Mouse (Mus musculus): ENCODE measurements around the gene Tomm40. TPM values are rescaled to one million over a fixed set of nuclear protein-coding genes. Genes with fewer than 3 reads are reported as not detected.

The Tomm40 gene
- polyA plus RNA-seq, 1 experiment from 2014 or later, result 118 TPM

- Histone ChIP-seq H3K9ac (no peak overlapping the region), H3K4me2 (no peak overlapping the region), H3K4me3 (no peak overlapping the region), H3K36me3 (ENCODE audit: poor library complexity, severe bottlenecking) (peaks cover 45% of the 10 kb centered on the region), H3K4me1 (peaks cover 2% of the 10 kb centered on the region), H3K27ac (no peak overlapping the region), H3K9me3 (replicated peaks) (no peaks in the 10 kb centered on the region), H3K27me3 (no peaks in the 10 kb centered on the region)
- 15% methylated on average over 8 of the region's 8 CpGs for WGBS
- no peak for ATAC-seq
Observed at GRCm38 (mm10) chr7:19741329-19742031, 26.2 kb upstream of the Tomm40 start.

GRCm38 (mm10) chr7:19740269-19740668 lies 25.0 kb upstream of the Tomm40 start:
- peaks cover 52% of the 10 kb centered on the region for H3K36me3 ChIP-seq (ENCODE audit: poor library complexity, severe bottlenecking)
- no peak overlapping the region for H3K4me3 ChIP-seq
- H3K9me3 ChIP-seq (replicated peaks), result no peaks in the 10 kb centered on the region
- H3K4me1 ChIP-seq, result no peaks in the 10 kb centered on the region
- H3K27ac ChIP-seq, result no peak overlapping the region
- no peak overlapping the region for H3K9ac ChIP-seq
- WGBS, result 93% methylated on average over 11 of the region's 11 CpGs
- no peak overlapping the region for H3K4me2 ChIP-seq
- H3K27me3 ChIP-seq, result no peaks in the 10 kb centered on the region
- no peak for ATAC-seq

GRCm38 (mm10) chr7:19738771-19739170 lies 23.5 kb upstream of the Tomm40 start:
- WGBS, result 90% methylated on average over 3 of the region's 3 CpGs
- no peaks in the 10 kb centered on the region for H3K9me3 ChIP-seq (replicated peaks)
- H3K36me3 ChIP-seq (ENCODE audit: poor library complexity, severe bottlenecking), result peaks cover 59% of the 10 kb centered on the region
- H3K27me3 ChIP-seq, result no peaks in the 10 kb centered on the region
- no peak overlapping the region for H3K27ac ChIP-seq
- H3K4me1 ChIP-seq, result no peaks in the 10 kb centered on the region
- ATAC-seq, result no peak
- H3K4me2 ChIP-seq, result no peak overlapping the region
- no peak overlapping the region for H3K9ac ChIP-seq
- H3K4me3 ChIP-seq, result no peak overlapping the region

- H3K9me3 ChIP-seq (replicated peaks), result no peaks in the 10 kb centered on the region
- H3K27me3 ChIP-seq, result no peaks in the 10 kb centered on the region
- H3K36me3 ChIP-seq (ENCODE audit: poor library complexity, severe bottlenecking), result peaks cover 69% of the 10 kb centered on the region
- WGBS, result 95% methylated on average over 16 of the region's 16 CpGs
- H3K9ac ChIP-seq, result no peak overlapping the region
- ATAC-seq, result no peak
- H3K4me3 ChIP-seq, result no peak overlapping the region
- H3K4me2 ChIP-seq, result no peak overlapping the region
- H3K27ac ChIP-seq, result no peak overlapping the region
- H3K4me1 ChIP-seq, result no peaks in the 10 kb centered on the region
Observed at GRCm38 (mm10) chr7:19736389-19737057, 21.3 kb upstream of the Tomm40 start.

GRCm38 (mm10) chr7:19734178-19734666 lies 19.0 kb upstream of the Tomm40 start:
- peaks cover 79% of the 10 kb centered on the region for H3K36me3 ChIP-seq (ENCODE audit: poor library complexity, severe bottlenecking)
- no peaks in the 10 kb centered on the region for H3K4me1 ChIP-seq
- H3K27me3 ChIP-seq, result no peaks in the 10 kb centered on the region

GRCm38 (mm10) chr7:19726541-19726940 lies 11.3 kb upstream of the Tomm40 start:
- no peak overlapping the region for H3K9ac ChIP-seq
- H3K36me3 ChIP-seq (ENCODE audit: poor library complexity, severe bottlenecking), result peaks cover 97% of the 10 kb centered on the region
- WGBS, result 91% methylated on average over 4 of the region's 4 CpGs
- H3K4me2 ChIP-seq, result no peak overlapping the region
- ATAC-seq, result no peak
- H3K9me3 ChIP-seq (replicated peaks), result peaks cover 3% of the 10 kb centered on the region; the same call in 1 of the 2 replicates
- no peaks in the 10 kb centered on the region for H3K4me1 ChIP-seq
- no peak overlapping the region for H3K27ac ChIP-seq
- H3K4me3 ChIP-seq, result no peak overlapping the region
- H3K27me3 ChIP-seq, result no peaks in the 10 kb centered on the region

More at GRCm38 (mm10) chr7:19734178-19734666, 19.0 kb upstream of the Tomm40 start:
- Histone ChIP-seq H3K4me2 (no peak overlapping the region), H3K27ac (no peak overlapping the region), H3K9ac (no peak overlapping the region), H3K9me3 (replicated peaks) (no peaks in the 10 kb centered on the region), H3K4me3 (no peak overlapping the region)
- no peak for ATAC-seq
- WGBS, result 85% methylated on average over 10 of the region's 10 CpGs

- no peaks in the 10 kb centered on the region for H3K27me3 ChIP-seq
- no peak overlapping the region for H3K9ac ChIP-seq
Observed at GRCm38 (mm10) chr7:19724167-19724566, 8.9 kb upstream of the Tomm40 start.

GRCm38 (mm10) chr7:19722754-19723195 lies 7.5 kb upstream of the Tomm40 start:
- Histone ChIP-seq H3K36me3 (ENCODE audit: poor library complexity, severe bottlenecking) (peaks cover 83% of the 10 kb centered on the region), H3K4me1 (no peaks in the 10 kb centered on the region), H3K9me3 (replicated peaks) (peaks cover 9% of the 10 kb centered on the region; the same call in 1 of the 2 replicates), H3K4me2 (no peak overlapping the region), H3K27me3 (no peaks in the 10 kb centered on the region), H3K9ac (no peak overlapping the region), H3K27ac (no peak overlapping the region), H3K4me3 (no peak overlapping the region)
- WGBS, result 94% methylated on average over 6 of the region's 6 CpGs
- no peak for ATAC-seq

More at GRCm38 (mm10) chr7:19724167-19724566, 8.9 kb upstream of the Tomm40 start:
- WGBS, result 96% methylated on average over 12 of the region's 12 CpGs
- no peak overlapping the region for H3K27ac ChIP-seq
- no peak overlapping the region for H3K4me3 ChIP-seq
- no peak overlapping the region for H3K4me2 ChIP-seq
- no peak for ATAC-seq
- no peaks in the 10 kb centered on the region for H3K4me1 ChIP-seq
- peaks cover 9% of the 10 kb centered on the region; the same call in 1 of the 2 replicates for H3K9me3 ChIP-seq (replicated peaks)
- H3K36me3 ChIP-seq (ENCODE audit: poor library complexity, severe bottlenecking), result peaks cover 95% of the 10 kb centered on the region

- 93% methylated on average over 4 of the region's 4 CpGs for WGBS
- Histone ChIP-seq H3K9me3 (replicated peaks) (peaks cover 9% of the 10 kb centered on the region; the same call in 1 of the 2 replicates), H3K4me2 (no peak overlapping the region), H3K4me1 (peaks cover 14% of the 10 kb centered on the region), H3K4me3 (no peak overlapping the region), H3K36me3 (ENCODE audit: poor library complexity, severe bottlenecking) (peaks cover 53% of the 10 kb centered on the region), H3K27me3 (no peaks in the 10 kb centered on the region), H3K27ac (no peak overlapping the region), H3K9ac (no peak overlapping the region)
- no peak for ATAC-seq
Observed at GRCm38 (mm10) chr7:19719200-19719599, 4.0 kb upstream of the Tomm40 start.

GRCm38 (mm10) chr7:19718297-19718952 lies 3.2 kb upstream of the Tomm40 start:
- H3K36me3 ChIP-seq (ENCODE audit: poor library complexity, severe bottlenecking), result peaks cover 50% of the 10 kb centered on the region
- H3K27me3 ChIP-seq, result no peaks in the 10 kb centered on the region
- no peak overlapping the region for H3K4me2 ChIP-seq
- no peak overlapping the region for H3K9ac ChIP-seq
- H3K4me3 ChIP-seq, result no peak overlapping the region
- peaks cover 9% of the 10 kb centered on the region; the same call in 1 of the 2 replicates for H3K9me3 ChIP-seq (replicated peaks)
- WGBS, result 94% methylated on average over 5 of the region's 5 CpGs
- H3K4me1 ChIP-seq, result peaks cover 22% of the 10 kb centered on the region
- H3K27ac ChIP-seq, result no peak overlapping the region
- ATAC-seq, result no peak

- ATAC-seq, result no peak
- Histone ChIP-seq H3K9ac (no peak overlapping the region), H3K4me2 (no peak overlapping the region), H3K9me3 (replicated peaks) (peaks cover 9% of the 10 kb centered on the region; the same call in 1 of the 2 replicates), H3K4me3 (no peak overlapping the region), H3K27me3 (no peaks in the 10 kb centered on the region), H3K4me1 (peaks cover 23% of the 10 kb centered on the region), H3K27ac (no peak overlapping the region), H3K36me3 (ENCODE audit: poor library complexity, severe bottlenecking) (peaks cover 50% of the 10 kb centered on the region)
- WGBS, result 92% methylated on average over 4 of the region's 4 CpGs
Observed at GRCm38 (mm10) chr7:19717346-19717745, 2.1 kb upstream of the Tomm40 start.

GRCm38 (mm10) chr7:19716822-19717221 lies 1.6 kb upstream of the Tomm40 start:
- Histone ChIP-seq H3K4me3 (no peak overlapping the region), H3K27ac (peak overlapping the region; percentile 90), H3K9ac (no peak overlapping the region; the same call in 1 of the 2 replicates), H3K4me1 (peaks cover 23% of the 10 kb centered on the region), H3K36me3 (ENCODE audit: poor library complexity, severe bottlenecking) (peaks cover 52% of the 10 kb centered on the region), H3K9me3 (replicated peaks) (peaks cover 9% of the 10 kb centered on the region; the same call in 1 of the 2 replicates), H3K4me2 (peak overlapping the region; percentile 63), H3K27me3 (no peaks in the 10 kb centered on the region)
- WGBS, result 89% methylated on average over 2 of the region's 2 CpGs
- ATAC-seq, result no peak

Measured in forebrain, embryonic 13.5 days (tissue).